Mouse (Mus musculus) stomach, postnatal 0 days (tissue): ENCODE measurements at regions not wholly inside any gene's neighbourhood (a gene's known extent, or its start where the extent isn't known, plus 50 kb on each side); places are given as distances from the start of the nearest gene placed in this dataset.

Source experiments
- CTCF ChIP-seq: IDR thresholded peaks from 2 replicates; pipeline ENCODE4 v1.5.1; 2016; ENCODE audit warnings: antibody characterized with exemption, low read depth, mild to moderate bottlenecking, moderate library complexity
- EP300 ChIP-seq: optimal IDR thresholded peaks from 2 replicates; pipeline ENCODE3; 2016; ENCODE audit warnings: antibody characterized with exemption

GRCm38 (mm10) chr10:66839058-66839457 is 256.9 kb upstream of the Jmjd1c start:
- TF ChIP-seq CTCF (no peak), EP300 (no peak)
